Mouse (Mus musculus): ENCODE results near the gene Usp5. TPM values are rescaled to one million over a fixed set of nuclear protein-coding genes. Genes with fewer than 3 reads are reported as not detected.

The Usp5 gene
- total RNA-seq, 1 experiment, result 150 TPM

GRCm38 (mm10) chr6:124857840-124858530 is 28.7 kb upstream of the Usp5 start:
- in situ Hi-C loops (cut with MboI; ENCODE audit: low sequenced_read_pairs in 2 of 2, unreplicated experiment in 2 of 2), result no loop called here
- H3K9me3 ChIP-seq (ENCODE audit: control insufficient read depth, insufficient read depth, low read depth, low read length), result no peaks in the 10 kb centered on the region
- no peaks in the 10 kb centered on the region; the same call in 1 of the 2 replicates for H3K36me3 ChIP-seq (ENCODE audit: control insufficient read depth, insufficient read depth, low read length, poor library complexity, severe bottlenecking)
- H3K27ac ChIP-seq (ENCODE audit: insufficient read depth, low read depth, low read length, poor library complexity, severe bottlenecking), result no peak overlapping the region
- H3K9ac ChIP-seq (ENCODE audit: insufficient read depth, low read depth, low read length, poor library complexity, severe bottlenecking), result peak overlapping the region; percentile 50
- peak overlapping the region; percentile 79 to 81 for H3K4me3 ChIP-seq (ENCODE audit: insufficient read depth in 1 of 2, low read depth in 1 of 2, low read length in 2 of 2, poor library complexity in 1 of 2, severe bottlenecking in 1 of 2)
- TF ChIP-seq ZNF384 (IDR thresholded peaks at IDR 0.05; ENCODE audit: low read depth, low read length), result no peak
- no peak for TF ChIP-seq HCFC1 (IDR thresholded peaks at IDR 0.05; ENCODE audit: borderline replicate concordance, insufficient read depth, low read length)
- no peak for TF ChIP-seq ZC3H11A (IDR thresholded peaks at IDR 0.05; ENCODE audit: borderline replicate concordance, low read depth, low read length)
- TF ChIP-seq CHD2 (IDR thresholded peaks at IDR 0.05; ENCODE audit: low read depth, low read length), result no peak
- no peak for DNase-seq (ENCODE audit: low read depth, low spot score)
- H3K4me1 ChIP-seq (ENCODE audit: control insufficient read depth in 2 of 2, insufficient read depth in 2 of 2, low read length in 2 of 2, poor library complexity in 1 of 2), result peaks cover 7 to 45% of the 10 kb centered on the region in 2 experiments

GRCm38 (mm10) chr6:124856916-124857839 is 27.9 kb upstream of the Usp5 start, which contains the start of gene P3h3:
Gene P3h3, minus strand, starts transcription at chr6:124857752.
- TF ChIP-seq CHD2 (IDR thresholded peaks at IDR 0.05; ENCODE audit: low read depth, low read length) (no peak), MAFK (IDR thresholded peaks at IDR 0.05; ENCODE audit: insufficient read depth, low read depth, low read length) (no peak), HCFC1 (IDR thresholded peaks at IDR 0.05; ENCODE audit: borderline replicate concordance, insufficient read depth, low read length) (peak; percentile 17; the same call in 1 of the 2 replicates), ZNF384 (IDR thresholded peaks at IDR 0.05; ENCODE audit: low read depth, low read length) (no peak)
- Histone ChIP-seq H3K4me1 (ENCODE audit: control insufficient read depth in 2 of 2, insufficient read depth in 2 of 2, low read length in 2 of 2, poor library complexity in 1 of 2) (peaks cover 7 to 37% of the 10 kb centered on the region in 2 experiments; a peak in 3 of 4 replicates), H3K9me3 (ENCODE audit: control insufficient read depth, insufficient read depth, low read depth, low read length) (no peaks in the 10 kb centered on the region), H3K36me3 (ENCODE audit: control insufficient read depth, insufficient read depth, low read length, poor library complexity, severe bottlenecking) (no peaks in the 10 kb centered on the region; the same call in 1 of the 2 replicates), H3K9ac (ENCODE audit: insufficient read depth, low read depth, low read length, poor library complexity, severe bottlenecking) (peak within 1 kb of the TSS; percentile 87), H3K27ac (ENCODE audit: insufficient read depth, low read depth, low read length, poor library complexity, severe bottlenecking) (no peak within 1 kb of the TSS), H3K4me3 (ENCODE audit: insufficient read depth in 1 of 2, low read depth in 1 of 2, low read length in 2 of 2, poor library complexity in 1 of 2, severe bottlenecking in 1 of 2) (peak within 1 kb of the TSS; percentile 79 to 81)
- peak; percentile 75 for DNase-seq (ENCODE audit: low read depth, low spot score)
- in situ Hi-C loops (cut with MboI; ENCODE audit: low sequenced_read_pairs in 2 of 2, unreplicated experiment in 2 of 2), result no loop called here

GRCm38 (mm10) chr6:124856321-124856720 is 27.0 kb upstream of the Usp5 start:
- H3K36me3 ChIP-seq (ENCODE audit: control insufficient read depth, insufficient read depth, low read length, poor library complexity, severe bottlenecking), result no peaks in the 10 kb centered on the region; the same call in 1 of the 2 replicates
- H3K9ac ChIP-seq (ENCODE audit: insufficient read depth, low read depth, low read length, poor library complexity, severe bottlenecking), result no peak overlapping the region; the same call in 1 of the 2 replicates
- peak overlapping the region; percentile 79 to 81 for H3K4me3 ChIP-seq (ENCODE audit: insufficient read depth in 1 of 2, low read depth in 1 of 2, low read length in 2 of 2, poor library complexity in 1 of 2, severe bottlenecking in 1 of 2)
- no peak for DNase-seq (ENCODE audit: low read depth, low spot score)
- H3K9me3 ChIP-seq (ENCODE audit: control insufficient read depth, insufficient read depth, low read depth, low read length), result no peaks in the 10 kb centered on the region
- in situ Hi-C loops (cut with MboI; ENCODE audit: low sequenced_read_pairs in 2 of 2, unreplicated experiment in 2 of 2), result no loop called here
- no peak for TF ChIP-seq ZNF384 (IDR thresholded peaks at IDR 0.05; ENCODE audit: low read depth, low read length)
- TF ChIP-seq MAFK (IDR thresholded peaks at IDR 0.05; ENCODE audit: insufficient read depth, low read depth, low read length), result no peak
- no peak for TF ChIP-seq ZC3H11A (IDR thresholded peaks at IDR 0.05; ENCODE audit: borderline replicate concordance, low read depth, low read length)
- TF ChIP-seq CHD2 (IDR thresholded peaks at IDR 0.05; ENCODE audit: low read depth, low read length), result no peak
- no peak for TF ChIP-seq HCFC1 (IDR thresholded peaks at IDR 0.05; ENCODE audit: borderline replicate concordance, insufficient read depth, low read length)
- peaks cover 5 to 28% of the 10 kb centered on the region in 2 experiments; a peak in 3 of 4 replicates for H3K4me1 ChIP-seq (ENCODE audit: control insufficient read depth in 2 of 2, insufficient read depth in 2 of 2, low read length in 2 of 2, poor library complexity in 1 of 2)
- no peak overlapping the region for H3K27ac ChIP-seq (ENCODE audit: insufficient read depth, low read depth, low read length, poor library complexity, severe bottlenecking)

- Histone ChIP-seq H3K4me3 (ENCODE audit: insufficient read depth in 1 of 2, low read depth in 1 of 2, low read length in 2 of 2, poor library complexity in 1 of 2, severe bottlenecking in 1 of 2) (no peak overlapping the region), H3K9me3 (ENCODE audit: control insufficient read depth, insufficient read depth, low read depth, low read length) (no peaks in the 10 kb centered on the region), H3K36me3 (ENCODE audit: control insufficient read depth, insufficient read depth, low read length, poor library complexity, severe bottlenecking) (no peaks in the 10 kb centered on the region), H3K4me1 (ENCODE audit: control insufficient read depth in 2 of 2, insufficient read depth in 2 of 2, low read length in 2 of 2, poor library complexity in 1 of 2) (peaks cover 3 to 26% of the 10 kb centered on the region in 2 experiments), H3K9ac (ENCODE audit: insufficient read depth, low read depth, low read length, poor library complexity, severe bottlenecking) (no peak overlapping the region), H3K27ac (ENCODE audit: insufficient read depth, low read depth, low read length, poor library complexity, severe bottlenecking) (no peak overlapping the region)
- in situ Hi-C loops (cut with MboI; ENCODE audit: low sequenced_read_pairs in 2 of 2, unreplicated experiment in 2 of 2), result no loop called here
- no peak for DNase-seq (ENCODE audit: low read depth, low spot score)
- TF ChIP-seq CHD2 (IDR thresholded peaks at IDR 0.05; ENCODE audit: low read depth, low read length), result no peak
- no peak for TF ChIP-seq MAFK (IDR thresholded peaks at IDR 0.05; ENCODE audit: insufficient read depth, low read depth, low read length)
- no peak for TF ChIP-seq HCFC1 (IDR thresholded peaks at IDR 0.05; ENCODE audit: borderline replicate concordance, insufficient read depth, low read length)
- TF ChIP-seq ZC3H11A (IDR thresholded peaks at IDR 0.05; ENCODE audit: borderline replicate concordance, low read depth, low read length), result no peak
These were observed 25.4 kb upstream of the Usp5 start for GRCm38 (mm10) chr6:124854647-124855046.
